Mouse (Mus musculus) lung, postnatal 14 days (tissue): Measurements from ENCODE around the gene Etv2.

ENCODE experiments used
- DNase-seq: peaks from one replicate; pipeline ENCODE4 v3.0.0; 2021

The Etv2 gene

DNA sequence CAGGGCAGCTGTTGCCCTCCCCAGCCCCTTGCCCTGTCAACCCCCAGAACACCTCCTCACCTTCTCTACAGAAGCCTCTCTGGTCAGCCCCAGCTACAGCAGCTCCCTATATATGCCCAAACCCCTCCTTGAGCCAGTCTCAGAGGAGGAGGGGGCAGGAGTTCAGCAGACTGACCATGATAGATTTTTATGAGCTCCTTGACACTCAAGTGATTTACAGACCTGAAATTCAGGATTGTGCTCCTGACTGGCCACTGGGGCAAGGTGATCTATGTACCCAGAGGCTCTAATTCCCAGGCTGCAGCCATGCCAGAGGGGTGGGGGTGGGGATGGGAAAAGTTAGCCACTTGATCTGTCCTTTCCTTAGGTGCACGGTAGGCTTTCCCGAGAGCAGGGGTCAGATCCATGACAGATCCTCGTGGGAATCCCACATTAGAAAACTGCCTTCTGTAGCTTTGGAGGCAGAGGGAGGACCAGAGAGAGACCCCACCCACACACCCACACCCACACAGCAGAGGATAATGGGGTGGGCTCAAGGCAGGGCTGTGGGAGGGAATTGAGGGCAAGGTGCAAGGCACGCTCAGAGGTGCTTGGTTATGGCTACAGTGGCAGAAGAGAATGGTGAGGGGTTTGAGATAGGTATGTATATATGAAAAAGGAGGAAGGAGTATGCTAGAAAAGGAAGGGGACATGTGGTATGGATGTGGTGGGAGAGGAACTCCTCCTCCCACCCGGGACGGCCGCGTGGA lies 22.8 kb downstream of the Etv2 start, which contains the start of gene Upk1a:
Upk1a (minus strand) TSS at position 194 of the 749 bp plus-strand sequence.
- no peak for DNase-seq

DNA sequence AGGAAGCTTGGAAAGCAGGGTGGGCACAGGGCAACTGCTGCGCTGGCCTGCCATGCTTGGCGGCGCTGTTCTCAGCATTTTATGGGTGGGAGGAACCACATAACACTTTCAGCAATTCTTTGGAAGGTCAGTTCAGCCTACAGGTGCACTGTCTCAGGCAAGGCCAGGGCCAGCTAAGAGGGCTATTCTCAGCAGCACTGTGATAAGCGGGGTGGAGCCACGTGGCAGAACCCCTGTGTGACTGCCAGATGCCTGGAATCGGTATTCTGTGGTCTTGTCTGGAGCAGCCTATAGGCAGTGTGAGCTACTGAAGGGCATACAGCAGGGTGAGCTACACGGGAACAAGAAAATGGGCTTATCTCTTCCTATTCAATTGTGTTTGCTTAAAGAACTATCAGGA lies 25.6 kb downstream of the Etv2 start:
- DNase-seq, result no peak

DNA sequence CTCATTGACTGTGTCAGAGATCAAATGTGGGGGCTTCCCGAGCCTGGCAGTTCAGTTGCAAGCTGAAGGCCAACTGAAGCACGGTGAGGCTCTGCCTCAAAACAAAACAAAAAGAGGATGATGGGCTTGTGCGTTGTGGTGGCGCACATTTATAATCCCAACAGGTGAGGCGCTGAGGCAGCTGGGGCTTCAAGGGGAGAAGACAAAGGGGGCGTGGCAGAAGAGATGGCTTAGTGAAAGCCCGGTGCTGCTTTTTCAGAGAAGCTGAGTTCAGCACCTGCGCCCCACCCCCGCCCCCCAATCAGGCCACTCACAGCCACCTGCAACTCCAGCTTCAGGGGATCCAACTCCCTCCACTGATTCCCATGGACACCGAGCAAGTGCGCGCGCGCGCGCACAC lies 27.2 kb downstream of the Etv2 start:
- DNase-seq, result no peak

DNA sequence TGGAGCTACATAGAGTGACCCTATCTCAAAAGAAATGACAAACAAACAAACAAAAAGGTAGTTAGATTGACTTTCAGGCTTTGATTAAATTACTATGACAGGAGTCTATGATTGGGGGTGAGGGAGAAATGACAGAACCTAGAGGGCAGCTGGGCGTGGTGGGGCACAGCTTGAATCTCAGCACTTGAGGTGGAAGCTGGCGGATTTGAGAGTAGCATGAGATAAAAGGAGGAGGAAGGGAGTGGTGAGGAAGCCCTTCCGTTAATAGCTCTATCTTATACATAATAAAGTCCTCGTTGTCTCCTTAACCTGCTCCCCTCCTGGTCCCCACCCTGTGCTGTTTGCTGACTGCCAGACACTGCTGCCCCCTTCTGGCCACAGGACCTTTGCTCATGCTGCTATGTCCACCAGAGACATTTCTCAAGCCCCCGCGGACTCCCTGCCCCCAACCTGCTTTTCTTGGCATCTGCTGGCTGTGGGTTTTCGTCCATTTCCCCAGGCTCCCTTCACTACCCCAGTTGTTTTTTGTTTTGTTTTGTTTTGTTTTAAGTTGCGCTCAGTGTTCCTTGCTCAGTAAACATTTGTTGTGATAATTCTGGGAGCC lies 27.8 kb downstream of the Etv2 start:
- peak; percentile 78 for DNase-seq

DNA sequence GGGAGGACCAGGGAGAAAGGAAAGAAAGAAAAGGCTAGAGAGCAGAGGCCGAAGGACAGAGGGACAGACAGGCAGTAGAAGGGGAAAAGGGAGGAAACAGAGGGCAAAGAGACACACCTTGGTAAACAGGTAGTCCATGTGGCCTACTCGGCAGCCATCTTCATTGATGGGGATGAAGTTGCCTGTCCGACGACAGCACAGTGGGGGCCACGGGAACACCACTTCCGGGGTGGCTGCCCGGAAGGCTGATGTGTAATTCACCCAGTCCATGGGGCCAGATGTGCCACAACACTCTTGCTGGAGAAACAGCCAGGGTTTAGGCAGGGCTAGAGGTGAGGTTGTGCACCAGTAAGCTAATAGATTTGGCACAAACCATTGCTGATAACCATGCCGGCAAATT lies 30.7 kb downstream of the Etv2 start:
- DNase-seq, result no peak

DNA sequence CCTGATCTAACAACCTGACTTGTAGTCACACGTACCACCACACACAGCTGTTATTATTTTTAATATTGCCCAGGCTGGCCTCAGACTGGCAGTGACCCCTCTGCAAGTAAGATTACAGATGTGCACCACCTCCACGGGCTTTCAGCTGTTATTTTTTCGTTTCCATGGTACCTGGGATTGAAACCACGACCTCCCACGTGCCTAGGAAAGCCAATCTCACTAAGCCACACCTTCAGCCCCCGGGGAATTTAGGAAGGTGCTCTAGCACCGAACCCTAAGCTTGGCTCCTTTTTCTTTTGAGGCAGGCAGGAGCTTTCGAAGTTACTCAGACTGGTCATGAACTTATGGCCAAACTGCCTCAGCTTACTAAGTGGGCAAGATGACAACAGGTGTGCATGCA lies 31.2 kb downstream of the Etv2 start:
- no peak for DNase-seq

DNA sequence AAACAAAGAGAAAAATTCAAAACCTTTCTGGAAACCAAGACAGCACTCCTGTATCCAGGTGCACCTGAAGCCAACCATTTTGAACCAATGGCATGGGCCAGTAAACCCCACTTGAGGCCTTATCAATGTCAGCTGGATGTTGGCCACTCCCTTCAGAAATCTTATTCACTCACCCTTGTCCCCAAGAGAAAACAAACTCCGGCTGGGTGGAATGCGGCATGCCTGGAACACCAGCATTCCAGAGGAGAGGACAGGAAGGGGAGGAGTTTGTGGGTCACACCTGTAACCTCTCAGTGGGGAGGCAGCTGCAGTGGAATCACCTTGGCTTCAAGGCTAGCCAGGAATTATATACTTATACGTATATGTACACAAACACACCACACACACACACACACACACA lies 33.1 kb downstream of the Etv2 start:
- DNase-seq, result peak; percentile 72

DNA sequence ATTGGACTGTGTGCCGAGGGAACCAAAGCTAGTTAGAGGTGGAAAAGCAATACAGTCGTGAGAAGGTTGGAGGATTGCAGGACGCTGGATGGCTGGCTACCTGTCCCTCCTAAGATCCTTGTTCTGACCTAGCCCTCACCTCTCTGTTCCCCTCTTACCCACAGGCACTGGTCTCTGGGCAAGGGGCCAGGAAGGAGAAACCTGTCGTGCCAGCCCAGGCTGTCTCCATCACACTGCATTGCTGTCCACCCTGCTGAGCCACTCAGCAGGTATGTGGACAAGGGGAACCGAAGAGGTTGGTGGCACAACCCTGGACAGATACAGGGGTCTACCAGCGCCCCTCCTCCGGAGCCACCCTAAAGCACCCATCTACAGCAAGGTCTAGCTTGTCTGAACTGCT lies 35.0 kb downstream of the Etv2 start:
- DNase-seq, result peak; percentile 78

DNA sequence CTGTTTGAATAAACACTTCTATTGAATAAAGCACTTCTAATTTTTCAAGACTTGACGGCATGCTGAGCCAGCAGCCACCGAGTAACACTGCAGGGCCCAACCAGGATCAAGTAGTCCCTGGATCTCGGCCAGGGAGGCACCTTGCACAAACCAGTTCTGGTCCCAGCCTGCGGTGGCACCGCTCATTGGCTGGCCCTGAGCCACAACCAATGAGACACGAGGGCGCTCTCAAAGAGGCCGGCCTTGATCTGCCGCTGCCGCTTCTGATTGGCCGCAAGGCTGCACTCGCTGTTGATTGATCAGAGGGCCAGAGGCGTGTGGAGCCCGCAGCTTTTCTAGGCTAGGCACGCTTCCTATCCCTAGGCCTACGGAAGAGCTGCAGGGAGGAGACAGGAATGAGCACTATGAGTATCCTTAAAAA lies 35.7 kb downstream of the Etv2 start:
- peak; percentile 95 for DNase-seq

DNA sequence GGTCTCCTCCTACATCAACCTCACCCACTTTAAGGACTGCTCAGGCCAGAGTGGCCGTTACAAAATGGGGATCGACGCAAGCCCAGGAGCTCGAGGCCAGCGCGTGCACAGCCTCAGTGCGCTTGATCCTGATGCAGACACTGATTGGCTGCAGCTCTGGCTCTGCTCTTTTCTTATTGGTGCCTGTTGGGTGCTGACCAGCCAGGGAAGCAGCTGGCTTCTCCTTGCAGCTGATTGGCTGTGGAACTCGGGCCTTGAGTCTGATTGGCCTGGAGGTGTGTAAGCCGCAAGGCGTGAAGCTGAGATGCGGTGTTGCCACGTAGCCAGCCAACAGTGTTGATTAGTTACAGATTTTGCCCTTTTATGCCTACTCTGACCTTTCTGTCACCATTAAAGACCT lies 36.9 kb downstream of the Etv2 start, which contains the start of gene Zbtb32:
Zbtb32 (minus strand) TSS at position 124 of the 400 bp plus-strand sequence.
- no peak for DNase-seq

DNA sequence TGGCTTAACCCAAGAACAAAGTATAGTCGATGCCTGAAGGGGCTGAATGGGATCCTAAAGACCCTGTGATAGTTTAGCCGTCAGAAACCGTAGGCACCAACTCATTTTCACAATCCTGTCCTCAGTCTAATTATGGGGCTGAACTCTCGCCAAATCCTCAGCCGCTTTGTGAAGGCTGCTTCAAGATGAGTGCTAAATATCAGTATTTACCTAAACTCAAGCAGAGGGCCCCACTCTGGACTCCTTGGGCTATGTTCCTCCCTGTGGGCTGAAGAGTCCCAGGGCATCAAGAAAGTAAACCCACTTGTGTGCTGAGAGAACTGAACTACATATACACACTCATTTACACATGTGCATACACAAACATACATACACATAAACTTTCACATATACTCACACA lies 38.8 kb downstream of the Etv2 start:
- DNase-seq, result peak; percentile 48

DNA sequence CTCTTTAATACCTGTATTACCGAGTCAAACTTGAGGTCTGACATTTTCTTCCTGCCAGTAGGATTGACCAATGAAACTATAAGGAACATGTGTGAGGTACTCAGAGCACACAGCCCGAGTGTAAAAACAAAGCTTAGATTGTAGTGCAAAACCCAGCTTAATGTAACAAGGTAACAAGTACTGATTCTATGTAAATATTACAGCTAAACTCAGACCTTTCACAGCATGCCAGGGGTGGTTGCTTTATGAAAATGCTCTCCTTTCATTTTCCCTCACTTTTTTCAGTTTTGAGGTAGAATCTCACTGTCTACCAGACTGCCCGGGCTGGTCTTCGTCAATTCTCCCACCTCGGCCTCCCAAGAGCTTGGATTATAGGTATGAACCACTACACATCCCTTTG lies 39.6 kb downstream of the Etv2 start:
- no peak for DNase-seq

DNA sequence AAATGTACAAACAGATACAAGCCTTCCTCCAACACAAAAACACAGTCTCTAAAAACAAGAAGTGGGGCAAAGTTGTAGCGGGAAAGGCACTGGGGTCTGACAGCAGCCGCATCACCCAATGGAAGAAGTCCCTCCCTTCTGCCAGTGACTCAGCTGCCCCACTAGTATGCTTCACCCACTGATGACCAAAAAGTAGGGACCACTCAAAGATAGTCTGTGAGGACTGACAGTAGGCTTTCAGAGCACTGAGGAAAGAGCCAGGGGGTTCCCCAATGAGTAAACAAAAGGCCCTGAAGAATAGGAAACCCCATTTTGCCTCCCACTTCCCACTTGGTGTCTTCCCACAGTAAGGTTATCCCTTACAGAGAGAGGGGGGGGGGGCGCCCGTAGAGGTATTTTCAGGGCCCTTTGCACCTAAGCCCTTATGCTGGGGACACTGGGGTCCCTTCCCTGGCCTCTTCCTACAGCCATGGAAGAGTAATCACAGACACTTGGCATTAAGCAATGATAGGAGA lies 41.1 kb downstream of the Etv2 start:
- no peak for DNase-seq

DNA sequence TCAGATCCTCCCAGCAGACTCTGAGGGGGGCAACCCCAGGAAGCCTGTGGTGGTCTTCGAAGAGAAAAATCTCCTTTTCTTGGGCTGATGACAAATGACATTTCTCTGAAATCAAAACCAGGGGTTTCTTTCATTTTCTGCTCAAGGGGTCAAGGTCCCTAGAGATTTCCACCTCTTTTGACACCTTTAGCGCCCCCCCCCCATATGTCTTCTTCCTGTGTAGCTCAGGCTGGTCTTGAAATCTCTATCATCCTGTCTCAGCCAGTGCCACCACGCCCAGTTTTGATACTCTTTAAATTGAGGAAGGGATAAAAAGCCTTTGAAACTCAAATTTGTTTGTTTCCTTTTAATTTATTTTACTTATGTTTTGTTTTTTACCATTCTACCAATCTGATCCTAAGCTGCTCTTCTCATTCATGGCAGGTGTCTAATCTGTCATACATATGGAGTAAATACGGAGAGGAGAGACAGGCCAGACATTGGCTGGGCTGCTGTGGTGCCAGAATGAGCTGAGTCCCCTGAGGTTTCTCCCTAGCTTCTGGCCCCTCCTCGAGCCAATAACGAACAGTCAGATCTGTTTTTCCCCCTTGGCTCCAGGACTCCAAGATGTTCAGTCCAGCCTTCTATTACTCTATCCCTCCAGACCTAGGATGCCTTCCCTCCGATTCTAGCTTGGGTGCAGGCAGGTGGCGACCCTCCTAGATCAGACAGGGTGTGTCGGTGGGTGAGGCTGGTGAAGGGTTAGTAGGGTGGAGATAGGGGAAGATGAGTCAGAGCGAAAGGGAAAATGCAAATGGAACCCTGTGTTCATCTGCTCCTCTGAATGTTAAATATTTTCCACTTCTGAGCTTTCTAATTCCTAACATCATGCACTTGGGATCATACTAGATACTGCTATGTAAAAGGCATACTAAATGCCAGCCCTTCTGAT lies 41.8 kb downstream of the Etv2 start:
- DNase-seq, result no peak

DNA sequence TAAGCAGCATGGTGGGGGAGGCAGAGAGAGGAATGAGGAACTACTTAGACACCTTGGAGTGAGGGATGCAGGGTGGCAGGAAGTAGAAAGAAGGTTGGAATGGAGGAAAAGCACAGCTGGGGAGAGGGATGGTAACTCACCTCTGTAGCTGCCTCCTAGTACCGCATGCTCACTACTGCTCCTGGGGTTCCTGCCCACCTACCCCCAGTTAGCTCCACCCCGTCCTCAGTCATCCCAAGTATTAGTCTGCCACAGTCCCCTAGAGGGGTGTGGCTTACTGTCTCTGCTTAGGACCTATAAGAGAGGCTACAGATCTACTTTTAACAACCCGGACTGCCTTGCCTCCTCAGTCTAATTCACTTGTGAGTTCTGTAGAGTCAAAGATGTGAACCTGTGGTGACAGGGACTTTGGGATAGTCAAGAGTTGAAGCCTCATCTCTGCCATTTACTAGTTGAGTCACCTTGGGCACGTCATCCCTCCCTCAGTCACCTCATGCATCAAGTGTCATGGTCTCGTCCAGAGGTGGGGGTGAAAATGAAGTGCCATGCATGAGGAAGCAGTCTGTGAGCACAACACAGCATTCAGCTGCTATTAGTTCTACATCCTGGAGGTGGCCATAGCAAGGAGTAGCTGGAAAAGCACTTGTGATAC lies 42.8 kb downstream of the Etv2 start:
- no peak for DNase-seq

DNA sequence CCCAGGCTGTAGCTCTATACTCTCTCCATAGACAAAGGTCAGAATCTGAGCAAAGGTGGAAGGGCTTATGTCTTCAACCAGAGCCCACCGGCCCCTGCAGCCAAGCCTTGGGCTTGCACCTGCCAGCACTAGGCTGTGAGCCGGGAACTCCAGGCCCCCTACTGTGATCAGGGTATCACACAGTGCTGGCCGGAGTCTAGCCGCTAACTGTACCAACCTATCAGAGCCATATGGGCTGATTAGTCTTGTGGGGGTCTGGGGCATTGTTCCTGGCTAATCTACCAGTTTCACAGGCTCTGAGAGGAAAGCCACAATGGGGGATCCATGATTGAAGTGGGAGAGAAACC lies 44.1 kb downstream of the Etv2 start:
- DNase-seq, result no peak

DNA sequence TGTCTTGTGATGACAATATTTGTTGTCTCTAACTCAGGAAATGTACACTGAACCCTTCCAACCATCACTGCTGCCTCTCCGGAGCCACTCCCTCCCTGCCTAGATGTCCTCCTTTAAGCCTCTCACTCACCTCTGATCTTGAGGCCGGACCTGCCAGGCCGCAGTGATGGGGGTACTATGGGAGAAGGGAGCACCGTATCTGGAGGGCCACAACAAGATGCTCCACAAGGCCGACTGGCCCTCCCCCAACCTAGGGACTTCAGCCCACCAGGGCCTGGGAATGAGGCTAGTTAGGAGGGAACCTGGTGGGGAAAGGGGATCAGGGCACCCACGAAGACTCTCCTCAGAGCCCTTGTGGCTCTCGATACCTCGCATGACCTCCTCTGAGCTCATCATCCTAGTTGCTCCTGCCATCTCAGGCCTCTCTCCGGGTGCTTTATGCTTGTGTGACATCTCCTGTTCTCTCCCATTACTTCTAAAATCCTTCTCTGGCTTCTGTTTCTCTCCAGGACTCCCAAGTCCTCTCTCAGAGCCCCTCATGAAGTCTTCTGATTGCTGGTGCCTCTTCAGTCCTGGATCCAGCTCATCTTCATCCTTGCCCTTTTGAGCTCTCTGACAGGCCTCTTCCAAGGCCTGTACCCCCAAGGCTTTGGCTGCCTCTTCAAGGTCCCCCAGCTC lies 44.6 kb downstream of the Etv2 start:
- DNase-seq, result no peak

DNA sequence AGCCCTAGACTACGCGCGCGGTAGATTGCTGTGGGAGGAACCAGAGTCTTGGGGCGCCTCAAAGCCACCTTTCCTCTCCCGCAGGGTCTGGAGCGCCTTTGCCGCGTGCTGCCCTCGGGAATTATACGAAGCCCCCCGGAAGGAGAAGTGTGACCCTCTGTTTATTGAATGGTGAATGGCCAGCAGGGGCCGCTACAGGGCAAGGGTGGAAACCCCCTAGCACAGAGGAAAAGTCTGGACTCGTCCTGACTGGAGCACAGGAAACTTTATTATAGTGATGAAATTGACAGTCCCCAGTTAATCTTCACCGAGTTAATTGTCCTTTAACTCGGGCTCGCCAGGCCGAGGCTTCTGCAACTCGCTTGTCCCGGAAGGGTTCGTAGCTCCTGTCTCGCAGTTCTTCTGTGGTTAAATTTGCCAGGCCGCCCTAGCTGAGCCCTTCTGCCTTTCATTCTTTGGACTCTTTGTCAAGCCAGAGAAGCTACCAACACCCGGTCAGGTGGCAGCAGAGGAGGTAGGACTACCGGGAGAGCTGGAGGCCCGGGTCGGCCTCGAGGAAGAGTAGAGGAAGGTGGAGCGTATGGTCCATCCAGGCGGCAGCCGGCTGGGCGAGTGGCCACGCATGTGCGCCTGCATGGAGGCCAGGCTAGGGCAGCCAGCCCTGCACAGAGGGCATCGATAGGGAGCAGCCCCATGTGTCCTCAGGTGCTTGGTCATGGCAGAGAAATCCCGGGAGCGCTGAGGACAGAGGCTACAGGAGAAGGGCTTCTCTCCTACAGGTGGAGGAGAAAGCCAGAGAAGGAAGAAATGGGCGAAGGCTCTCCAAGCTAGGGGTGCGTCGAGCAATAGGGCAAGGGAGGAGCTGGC lies 46.0 kb downstream of the Etv2 start:
- peak; percentile 92 for DNase-seq

DNA sequence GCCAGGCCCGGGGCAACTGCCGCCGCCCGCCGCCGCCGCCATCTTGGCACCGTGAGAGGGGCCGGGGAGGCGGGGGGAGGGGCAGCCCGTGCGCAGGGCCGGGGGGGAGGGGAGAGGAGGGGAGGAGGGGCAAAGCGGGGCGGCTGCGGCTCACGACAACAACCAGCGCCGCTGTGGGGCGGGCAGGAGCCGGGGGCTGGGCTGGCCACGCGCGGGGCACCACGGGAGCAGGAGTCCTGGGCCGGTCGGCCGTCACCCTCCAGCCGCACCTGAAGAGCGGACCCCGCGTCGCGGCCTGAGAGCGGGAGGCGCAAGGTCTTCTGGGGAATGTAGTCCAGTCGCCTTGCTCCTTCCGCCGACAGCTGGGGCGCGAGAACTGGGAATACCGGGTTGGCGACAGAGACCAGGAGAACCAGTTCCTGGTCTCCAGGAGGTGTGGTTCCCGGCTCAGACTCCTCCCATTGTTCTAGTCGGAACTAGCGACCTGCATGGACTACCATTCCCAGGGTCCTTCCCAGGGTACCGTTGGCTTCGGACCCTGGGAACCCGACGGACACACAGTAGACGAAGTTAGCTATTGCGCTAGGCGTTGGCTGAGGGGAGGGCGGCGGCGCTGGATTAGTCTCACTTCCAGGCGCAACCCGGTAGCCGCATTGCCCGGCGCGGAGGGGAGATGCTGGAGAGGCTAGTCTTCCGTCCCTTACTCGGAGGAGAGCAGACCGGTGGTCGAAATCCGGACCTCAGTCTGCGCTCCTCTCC lies 46.8 kb downstream of the Etv2 start, which contains the start of gene Kmt2b:
Kmt2b (minus strand) TSS at position 51 of the 759 bp plus-strand sequence.
- peak; percentile 94 for DNase-seq
